Mouse (Mus musculus): ENCODE results near the gene Ccer1.

DNA sequence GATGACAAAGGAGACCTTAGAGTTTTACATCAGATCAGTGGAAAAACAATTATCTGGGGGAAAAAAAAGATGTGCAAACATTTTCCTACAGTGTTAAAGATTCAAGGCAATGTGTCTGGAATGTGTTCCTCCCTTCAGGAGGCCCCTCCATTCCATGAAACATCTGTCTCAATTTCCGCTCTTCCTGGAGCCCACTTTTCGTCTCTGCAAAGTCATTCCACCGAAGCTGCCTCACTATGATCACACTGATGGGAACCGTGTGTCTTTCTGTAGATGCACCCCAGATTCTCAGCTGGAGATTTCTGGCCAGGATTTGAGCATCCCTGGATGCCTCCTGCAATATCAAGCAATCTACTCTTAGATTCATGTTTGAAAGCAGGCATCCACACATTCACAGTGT lies 24.2 kb upstream of the Ccer1 start:
- TF ChIP-seq POLR2A (IDR thresholded peaks at IDR 0.05; ENCODE audit: borderline replicate concordance, extremely low read depth, low read depth, low read length) (no peak), CTCF (IDR thresholded peaks at IDR 0.05; ENCODE audit: insufficient read depth, low read length) (no peak)

Measured in lung, adult 2 months (tissue).